Mouse (Mus musculus) cerebellum, adult 2 months (tissue): ENCODE results near the gene Abcd3.

Experiments
- CTCF ChIP-seq: fragments of 200-500 bp; IDR thresholded peaks from 2 replicates; pipeline ENCODE4 v1.5.1; 2011; ENCODE audit warnings: low read depth, mild to moderate bottlenecking, control low read depth, low read length, moderate library complexity, borderline replicate concordance; ENCODE audit not compliant: insufficient read depth
- POLR2A ChIP-seq: fragments of 200-500 bp; IDR thresholded peaks from 2 replicates; pipeline ENCODE4 v1.6.1; 2011; ENCODE audit warnings: low read length, control low read depth, borderline replicate concordance; ENCODE audit not compliant: insufficient read depth

- TF ChIP-seq CTCF (no peak), POLR2A (no peak)
These were observed 96.4 kb downstream of the Abcd3 start for GRCm38 (mm10) chr3:121718679-121719078.
